7 mouse cellular contexts compared by ENCODE assay signal in genomic region chr9:114418187-114418586, GRCm38 (mm10). TPM values are rescaled to one million over a fixed set of nuclear protein-coding genes. Genes with fewer than 3 reads are reported as not detected.
DNase-seq lines count a peak whose midpoint lies in the region; ATAC-seq and TF ChIP-seq lines count a peak whose summit lies in the region.

No protein-coding gene starts in this region.

- no peaks in the 10 kb centered on the region for H3K9me3 ChIP-seq in hindbrain, postnatal 0 days (ENCODE audit: low read length)

- no peak overlapping the region for H3K4me2 ChIP-seq in hindbrain, postnatal 0 days (ENCODE audit: low read depth, low read length)

- no peaks in the 10 kb centered on the region for H3K27me3 ChIP-seq in hindbrain, postnatal 0 days (ENCODE audit: insufficient read depth, low read length)

- intact Hi-C loops in left cerebral cortex, adult 2 months (cut with DNase I): loop anchor here (5.0 kb wide), 1 partner anchor 164 kb away; no protein-coding TSS in a partner anchor
- intact Hi-C loops in left cerebral cortex, postnatal 10 days (cut with DNase I): loop anchor here (5.0 kb wide), 2 partner anchors 79 to 164 kb away; no protein-coding TSS in a partner anchor

- H3K27ac ChIP-seq in left cerebral cortex, adult 2 months: no peak overlapping the region
- no peak overlapping the region for H3K27ac ChIP-seq in hindbrain, postnatal 0 days

- H3K36me3 ChIP-seq in hindbrain, postnatal 0 days (ENCODE audit: insufficient read depth, low read length): no peaks in the 10 kb centered on the region

- DNase-seq in left cerebral cortex, adult 2 months (ENCODE audit: extremely low spot score in 1 of 2, low spot score in 2 of 2): peak in 1 of 2 experiments; percentile 19
- no peak for DNase-seq in left cerebral cortex, postnatal 10 days (ENCODE audit: extremely low spot score in 1 of 2, low spot score in 2 of 2)
- peak; percentile 64 for DNase-seq in ES-CJ7 (ENCODE audit: low read depth, low spot score)
- DNase-seq in adrenal gland, postnatal 10 days: peak; percentile 69
- DNase-seq in hindbrain, postnatal 0 days (ENCODE audit: low spot score): peak; percentile 56
- no peak for DNase-seq in gastrocnemius, postnatal 4 days (ENCODE audit: low spot score in 2 of 2)

- no peaks in the 10 kb centered on the region for H3K4me1 ChIP-seq in hindbrain, postnatal 0 days (ENCODE audit: insufficient read depth, low read length)

- WGBS in hindbrain, postnatal 0 days: 91% methylated on average over 5 of the region's 7 CpGs

- TF ChIP-seq CTCF in left cerebral cortex, adult 2 months (IDR thresholded peaks at IDR 0.05): peak; percentile 54
- TF ChIP-seq CTCF in hindbrain, postnatal 0 days (IDR thresholded peaks at IDR 0.05; ENCODE audit: low read depth): peak; percentile 68

- no peak overlapping the region for H3K9ac ChIP-seq in hindbrain, postnatal 0 days (replicated peaks; ENCODE audit: low read length)

- H3K4me3 ChIP-seq in left cerebral cortex, adult 2 months: no peak overlapping the region
- H3K4me3 ChIP-seq in hindbrain, postnatal 0 days (ENCODE audit: low read length): no peak overlapping the region

- no peak for ATAC-seq in hindbrain, postnatal 0 days
- peak; percentile 88 for ATAC-seq in megakaryocyte-erythroid progenitor cell, adult 5-6 weeks (replicated peaks; ENCODE audit: low FRiP score, low TSS enrichment, poor library complexity, severe bottlenecking)

RNA-seq across cellular contexts. Expression of gene Tmppe, which starts 17.3 kb away (rescaled TPM):
- total RNA-seq in left cerebral cortex, adult 2 months (2021): 10 to 100 TPM; 12.0 to 13.2 TPM
- total RNA-seq in left cerebral cortex, postnatal 10 days (2021): 1 to 10 TPM; 9.4 to 10.0 TPM
- total RNA-seq in adrenal gland, postnatal 10 days (2021): 1 to 10 TPM; 4.4 to 7.4 TPM
- total RNA-seq in hindbrain, postnatal 0 days (2014; rRNA removed): 6.1 and 9.4 TPM in 2 replicates
- 5.9 and 7.1 TPM in 2 replicates for polyA plus RNA-seq in hindbrain, postnatal 0 days (2015; fragmentation: Nextera tagmentation; extraction: Ambion mirVana)
- total RNA-seq in megakaryocyte-erythroid progenitor cell, adult 5-6 weeks (2014; fragmentation: Nextera tagmentation): 4.5 TPM in 2 replicates
- 0.75 and 3.7 TPM in 2 replicates for total RNA-seq in megakaryocyte-erythroid progenitor cell, adult 5-6 weeks (2017)
- total RNA-seq in gastrocnemius, postnatal 4 days (2021): 1 to 10 TPM; 3.9 to 4.4 TPM

RNA-seq across cellular contexts. Expression of gene Glb1, which starts 17.3 kb away (rescaled TPM):
- total RNA-seq in left cerebral cortex, adult 2 months (2021): 10 to 100 TPM; 24.5 to 24.7 TPM
- total RNA-seq in left cerebral cortex, postnatal 10 days (2021): 10 to 100 TPM; 32.2 to 34.3 TPM
- total RNA-seq in adrenal gland, postnatal 10 days (2021): 10 to 100 TPM; 24.8 to 26.9 TPM
- 37.5 and 41.9 TPM in 2 replicates for total RNA-seq in hindbrain, postnatal 0 days (2014; rRNA removed)
- polyA plus RNA-seq in hindbrain, postnatal 0 days (2015; fragmentation: Nextera tagmentation; extraction: Ambion mirVana): 35.7 and 36.2 TPM in 2 replicates
- 15.9 and 20.4 TPM in 2 replicates for total RNA-seq in megakaryocyte-erythroid progenitor cell, adult 5-6 weeks (2014; fragmentation: Nextera tagmentation)
- total RNA-seq in megakaryocyte-erythroid progenitor cell, adult 5-6 weeks (2017): 11.5 and 23.4 TPM in 2 replicates
- total RNA-seq in gastrocnemius, postnatal 4 days (2021): 10 to 100 TPM; 16.3 to 20.1 TPM

RNA-seq across cellular contexts. Expression of gene Crtap, which starts 27.7 kb away (rescaled TPM):
- total RNA-seq in left cerebral cortex, adult 2 months (2021): 1 to 10 TPM; 5.3 to 7.5 TPM
- 10 to 100 TPM in 1 of 2 experiments, 1 to 10 TPM in 1; 8.7 to 10.4 TPM for total RNA-seq in left cerebral cortex, postnatal 10 days (2021)
- total RNA-seq in adrenal gland, postnatal 10 days (2021): 10 to 100 TPM; 89.9 to 96.4 TPM
- 22.7 and 24.7 TPM in 2 replicates for total RNA-seq in hindbrain, postnatal 0 days (2014; rRNA removed)
- polyA plus RNA-seq in hindbrain, postnatal 0 days (2015; fragmentation: Nextera tagmentation; extraction: Ambion mirVana): 31.8 and 34.2 TPM in 2 replicates
- 19.9 and 45.0 TPM in 2 replicates for total RNA-seq in megakaryocyte-erythroid progenitor cell, adult 5-6 weeks (2014; fragmentation: Nextera tagmentation)
- total RNA-seq in megakaryocyte-erythroid progenitor cell, adult 5-6 weeks (2017): 13.1 and 13.6 TPM in 2 replicates
- total RNA-seq in gastrocnemius, postnatal 4 days (2021): 100 to 1,000 TPM; 111 to 118 TPM

Comparison
In these comparisons a context has a peak if more than half of its experiments do, and no peak if none do; other contexts are left out.
1. DNase-seq: peak in ES-CJ7 (single experiment), adrenal gland, postnatal 10 days (single experiment) and hindbrain, postnatal 0 days (single experiment); none in left cerebral cortex, postnatal 10 days (0 of 2) and gastrocnemius, postnatal 4 days (0 of 2).